Mouse (Mus musculus) spleen, adult 2 months (tissue): ENCODE data around the gene Gins3.

Source experiments
- CTCF ChIP-seq: fragments of 200-500 bp; IDR thresholded peaks from 2 replicates; pipeline ENCODE4 v1.5.1; 2011; ENCODE audit warnings: mild to moderate bottlenecking, inconsistent platforms; ENCODE audit not compliant: insufficient read depth, insufficient read length, insufficient replicate concordance; ENCODE audit errors: extremely low read depth
- POLR2A ChIP-seq: fragments of 200-500 bp; IDR thresholded peaks from 2 replicates; pipeline ENCODE4 v1.6.1; 2011; ENCODE audit warnings: low read depth, low read length, inconsistent platforms

GRCm38 (mm10) chr8:95599861-95600260, 33.4 kb upstream of the Gins3 start:
- TF ChIP-seq POLR2A (no peak), CTCF (peak; percentile 52; the same call in 1 of the 2 replicates)
